Mouse (Mus musculus) liver, embryonic 14 days (tissue): ENCODE results near the gene Tifa. TPM values are rescaled to one million over a fixed set of nuclear protein-coding genes. Genes with fewer than 3 reads are reported as not detected.

Experiments used
- polyA plus RNA-seq: library from polyadenylated mRNA; depleted of rRNA; stranded (reverse); fragments of >200 nt; gene quantifications from 2 replicates; pipeline ENCODE4 v1.2.3, GENCODE M21; 2012; rRNA removed

Tifa gene
- 8.4 and 10.3 TPM in 2 replicates for polyA plus RNA-seq

DNA sequence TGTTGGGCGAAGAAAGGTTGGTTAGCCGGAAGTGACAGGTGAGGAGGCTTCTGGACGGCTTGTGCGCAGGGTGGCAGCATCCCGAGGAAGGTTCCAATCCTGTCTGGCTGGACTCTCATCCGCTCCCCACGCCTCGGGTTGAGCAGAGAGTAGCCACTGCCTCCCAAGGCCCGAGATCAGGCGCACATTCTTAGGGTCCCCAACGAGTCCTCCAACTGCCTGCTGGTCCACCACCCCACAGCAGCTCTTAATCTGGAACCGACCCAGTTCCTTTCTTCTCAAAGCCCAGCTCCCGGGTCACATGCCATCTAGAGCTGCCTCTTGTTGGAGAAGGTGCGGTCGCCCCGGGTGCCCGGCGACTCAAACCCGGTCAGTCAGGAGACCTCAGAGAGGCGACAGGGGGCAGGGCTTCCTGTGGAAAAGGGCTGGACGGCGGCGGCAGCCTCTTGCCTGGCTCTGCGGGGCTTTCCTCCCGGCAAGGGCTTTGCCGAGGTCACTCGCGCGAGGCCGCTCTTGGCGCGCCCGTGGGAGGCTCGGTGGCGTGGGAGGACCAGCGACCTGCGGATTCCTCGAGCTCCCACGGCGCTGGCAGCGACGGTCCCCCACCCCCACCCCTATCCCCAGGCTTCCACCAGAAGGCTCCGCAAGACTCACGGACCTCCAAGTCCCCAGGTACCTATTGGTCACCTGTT, at the start of gene Tifa:
Gene Tifa (plus strand): TSS at position 306 of the 692 bp plus-strand sequence.

DNA sequence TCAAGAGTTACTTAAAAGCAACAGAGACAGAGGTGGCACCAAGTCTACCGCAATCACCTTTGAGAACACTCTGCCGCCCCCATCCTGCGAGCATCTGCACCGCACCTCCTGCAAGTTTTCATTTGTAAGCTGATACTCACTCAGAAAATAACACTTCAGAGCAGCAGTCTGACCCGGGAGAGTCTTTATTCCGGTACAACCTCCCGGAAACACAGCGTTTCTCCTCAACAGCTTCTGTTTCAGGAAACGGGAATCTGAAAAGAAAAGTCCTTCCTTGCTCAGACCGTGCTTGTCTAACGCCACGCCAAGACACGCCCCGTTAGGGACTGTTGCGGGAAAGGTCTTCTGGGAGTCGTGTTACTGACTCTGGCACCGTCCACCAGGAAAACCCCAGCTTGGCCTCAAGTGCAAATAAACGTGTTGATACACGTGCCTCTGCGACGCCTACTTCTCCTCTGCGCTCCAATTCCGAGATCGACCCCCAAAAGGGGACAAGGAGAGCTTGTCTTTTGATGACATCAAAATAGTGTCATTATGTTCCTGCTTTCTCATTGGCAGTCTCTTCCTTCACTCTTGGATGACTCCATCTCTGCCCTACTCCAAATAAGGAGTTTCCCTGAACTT, 9.5 kb upstream of the Tifa start, which contains the start of gene Alpk1:
Gene Alpk1 (minus strand): TSS at position 507 of the 624 bp plus-strand sequence.

DNA sequence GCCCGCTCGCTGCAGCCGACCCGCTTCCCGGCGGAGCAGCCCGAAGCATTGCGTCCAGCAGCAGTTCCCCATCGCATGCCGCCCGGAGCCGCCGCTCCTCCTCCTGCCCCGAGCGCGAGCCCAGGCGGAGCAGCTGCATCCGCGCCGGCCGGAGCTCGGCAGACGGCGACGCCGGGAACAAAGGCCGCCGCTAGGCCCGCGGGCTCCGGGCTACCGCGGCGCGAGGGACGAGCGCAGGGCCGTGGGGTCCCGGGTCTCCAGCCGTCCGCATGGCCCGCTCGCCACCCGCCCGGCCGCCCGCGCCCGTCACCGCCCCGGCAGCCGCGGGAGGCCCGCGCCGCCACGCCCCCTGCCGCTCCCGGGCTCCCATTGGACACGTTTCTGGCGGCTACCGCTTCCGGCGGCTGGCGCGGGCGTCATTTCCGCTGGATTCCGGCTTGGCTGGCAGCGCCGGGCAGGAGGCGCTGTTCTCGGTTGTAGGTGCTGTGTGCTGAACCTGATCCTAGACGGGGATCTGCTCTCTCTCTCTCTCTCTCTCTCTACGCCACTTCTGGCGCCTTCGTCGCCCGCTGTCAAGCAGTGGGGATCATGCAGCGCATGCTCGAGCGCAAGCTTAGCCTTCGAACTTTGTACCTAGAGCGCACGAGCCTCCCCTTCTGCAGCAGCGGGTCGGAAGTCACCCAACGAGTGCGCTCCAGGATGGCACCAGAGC, 47.7 kb downstream of the Tifa start, which contains the start of gene Ap1ar:
Gene Ap1ar (minus strand): TSS at position 370 of the 712 bp plus-strand sequence.

Other genes with a start within 250 kb of the Tifa start
- 27.9 and 28.1 TPM in 2 replicates for gene Larp7, start 236.5 kb upstream of the Tifa start, polyA plus RNA-seq
- gene Zgrf1, start 236.3 kb upstream of the Tifa start, polyA plus RNA-seq = 5.2 and 5.4 TPM in 2 replicates
- gene Neurog2, start 156.7 kb upstream of the Tifa start, polyA plus RNA-seq = 0.02 TPM in 2 replicates
- gene Alpk1, start 9.3 kb upstream of the Tifa start, polyA plus RNA-seq = 0.52 and 0.70 TPM in 2 replicates
- gene Ap1ar, start 47.7 kb downstream of the Tifa start, polyA plus RNA-seq = 16.1 and 16.8 TPM in 2 replicates
- 22.6 and 27.5 TPM in 2 replicates for gene Fam241a, start 106.5 kb downstream of the Tifa start, polyA plus RNA-seq